Mouse (Mus musculus): Measurements from ENCODE around the gene Bicd2.

GRCm38 (mm10) chr13:49362804-49363203 lies 21.4 kb downstream of the Bicd2 start:
- TF ChIP-seq CTCF (IDR thresholded peaks at IDR 0.05; ENCODE audit: low read depth, low read length) (no peak), POLR2A (IDR thresholded peaks at IDR 0.05; ENCODE audit: extremely low read depth, insufficient read depth, low read length) (no peak)

Measured in liver, adult 2 months (tissue).